Mouse (Mus musculus): ENCODE data around the gene Agfg1.

The Agfg1 gene

DNA sequence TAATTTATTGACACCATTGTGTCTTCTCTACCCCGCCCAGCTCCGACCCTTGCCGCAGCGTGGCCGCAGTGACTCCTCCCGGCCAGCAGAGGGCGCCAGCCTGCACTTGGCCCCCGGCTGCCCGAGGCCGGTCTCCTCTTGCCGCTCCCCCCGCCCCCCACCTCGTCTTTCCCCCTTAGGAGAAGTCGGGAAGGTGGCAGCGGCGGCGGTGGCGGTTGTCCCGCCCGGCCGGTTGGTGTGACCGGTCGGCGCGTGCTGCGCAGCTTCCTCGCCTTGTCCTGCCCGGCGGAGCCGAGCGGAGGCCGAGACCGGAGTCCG lies at the start of gene Agfg1:
TSS of gene Agfg1 (plus strand) at position 188 of the 318 bp plus-strand sequence.
- DNase-seq (ENCODE audit: low spot score), result peak; percentile 94

DNA sequence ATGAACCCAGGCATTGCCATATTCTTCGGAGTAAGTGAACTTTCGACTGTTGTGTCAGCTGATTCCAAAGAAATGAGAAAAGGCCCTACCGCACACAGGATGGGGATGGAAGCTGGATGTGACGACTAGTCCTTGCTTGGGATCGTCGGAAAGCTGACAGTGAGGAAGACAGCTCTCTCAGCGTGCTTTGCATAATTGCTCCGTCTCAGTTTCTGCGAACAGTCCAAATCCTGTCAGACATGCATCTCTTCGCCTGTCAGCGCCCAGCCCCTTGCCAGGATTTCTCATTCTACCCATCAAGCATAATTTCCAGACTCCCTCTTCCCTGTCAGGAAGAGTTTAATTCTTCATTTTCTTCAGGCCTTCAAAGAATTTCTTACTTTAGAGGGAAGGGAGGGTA lies 48.2 kb upstream of the Agfg1 start:
- DNase-seq (ENCODE audit: low spot score), result no peak

DNA sequence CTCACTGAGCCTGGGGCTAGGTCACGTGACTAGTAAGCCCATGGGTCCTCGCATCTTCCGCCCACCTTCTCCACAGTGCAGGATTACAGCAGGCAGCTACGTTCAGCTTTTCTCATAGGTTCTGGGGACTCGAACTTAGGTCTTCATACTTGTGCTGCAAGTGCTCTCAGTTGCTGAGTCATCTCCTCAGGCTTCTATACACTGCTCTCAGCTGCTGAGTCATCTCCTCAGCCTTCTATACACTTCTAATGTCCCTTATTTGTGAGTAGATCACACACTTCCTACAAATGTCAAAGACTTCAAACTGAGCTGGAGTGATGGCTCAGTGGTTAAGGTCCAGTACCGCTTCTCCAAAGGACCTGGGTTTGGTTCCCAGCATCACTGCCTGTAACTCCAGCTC lies 47.0 kb upstream of the Agfg1 start:
- no peak for DNase-seq (ENCODE audit: low spot score)

DNA sequence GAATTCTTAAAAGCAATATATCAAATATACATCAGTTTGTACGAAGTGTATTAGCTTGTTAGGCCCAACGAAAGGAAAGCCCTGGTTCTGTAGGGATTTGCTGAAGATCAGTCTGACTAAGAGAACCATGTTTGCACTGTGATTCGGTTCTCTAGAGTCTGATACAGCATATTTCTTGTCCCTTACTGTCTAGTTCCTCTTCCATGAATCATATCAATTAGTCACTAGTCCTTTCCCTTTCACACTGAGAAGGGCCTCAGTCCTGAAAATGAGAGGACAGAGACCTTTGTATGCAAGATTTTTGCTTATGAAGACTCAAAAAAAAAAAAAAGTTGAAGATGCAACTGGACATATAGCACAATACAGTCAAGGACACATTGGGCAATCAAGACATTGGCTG lies 46.2 kb upstream of the Agfg1 start:
- no peak for DNase-seq (ENCODE audit: low spot score)

DNA sequence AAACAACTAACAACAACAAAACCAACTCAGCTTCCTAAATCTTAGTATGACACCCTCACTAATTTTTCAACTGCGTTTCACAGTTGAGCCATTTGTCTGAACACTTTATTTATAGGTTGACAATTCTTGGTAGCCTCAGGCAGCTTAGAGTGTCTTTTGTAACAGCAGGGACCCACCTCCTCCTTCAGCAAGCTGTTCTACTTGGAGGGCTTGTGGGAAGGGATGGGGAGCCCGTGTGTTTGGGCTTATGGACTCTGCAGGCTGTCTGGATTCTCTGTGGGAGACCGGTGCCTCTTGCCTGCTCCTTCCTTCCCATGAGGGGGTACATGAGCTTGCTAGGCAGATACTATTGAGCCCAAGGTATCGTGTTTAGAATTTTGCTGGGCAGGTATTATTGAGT lies 45.3 kb upstream of the Agfg1 start:
- no peak for DNase-seq (ENCODE audit: low spot score)

DNA sequence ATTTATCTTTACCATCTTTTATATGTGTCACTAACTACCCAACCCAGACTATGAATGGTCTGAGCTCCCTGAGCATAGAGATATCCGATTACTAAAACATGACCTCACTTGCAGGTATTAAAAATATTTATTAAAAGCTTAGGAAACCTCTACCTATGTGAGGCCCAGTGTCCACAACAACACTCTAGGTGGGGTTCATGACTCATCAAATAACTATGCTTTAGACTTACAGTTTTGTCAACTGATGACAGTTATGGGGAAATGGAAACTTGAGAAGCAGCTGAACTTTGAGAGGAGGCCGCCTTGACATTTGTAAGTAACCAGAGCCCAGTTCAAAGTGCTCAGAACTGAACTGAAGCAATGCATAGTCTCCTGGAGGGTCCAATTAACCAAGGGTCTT lies 44.1 kb upstream of the Agfg1 start:
- no peak for DNase-seq (ENCODE audit: low spot score)

DNA sequence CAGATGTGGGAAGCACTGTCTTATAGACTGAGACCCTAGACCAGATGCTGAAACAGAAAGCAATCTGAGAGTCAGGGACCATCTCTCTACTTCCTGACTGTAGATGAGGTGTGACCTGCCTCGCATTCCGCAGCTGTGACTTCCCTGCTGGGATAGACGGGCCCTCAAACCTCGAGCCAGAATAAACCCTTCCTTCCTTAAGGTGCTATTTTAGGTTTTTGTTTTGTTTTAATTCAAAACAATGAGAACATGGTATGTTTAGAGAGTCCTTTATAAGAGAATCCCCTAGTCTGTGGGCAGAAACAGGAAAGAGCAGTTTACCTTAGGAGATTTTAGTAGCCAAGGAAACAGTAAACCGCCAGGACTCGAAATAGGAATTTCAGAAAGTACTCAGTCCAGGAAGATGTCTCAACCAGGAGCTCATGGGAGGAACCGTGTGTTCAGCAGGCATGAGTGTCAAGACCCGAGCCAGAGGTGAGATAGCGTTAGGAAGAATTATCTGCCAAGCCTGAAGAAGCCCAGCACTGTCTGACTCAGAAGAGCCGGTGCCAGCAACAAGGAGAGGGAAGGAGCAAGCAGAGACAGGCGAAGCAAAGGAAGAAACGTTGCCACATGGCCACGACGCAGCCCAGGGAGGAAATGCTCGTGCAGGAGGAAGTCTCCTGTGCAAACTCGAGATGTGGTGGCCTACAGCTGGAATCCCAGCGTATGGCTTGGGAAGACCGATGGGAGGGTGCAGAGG lies 43.4 kb upstream of the Agfg1 start:
- DNase-seq (ENCODE audit: low spot score), result peak; percentile 21

DNA sequence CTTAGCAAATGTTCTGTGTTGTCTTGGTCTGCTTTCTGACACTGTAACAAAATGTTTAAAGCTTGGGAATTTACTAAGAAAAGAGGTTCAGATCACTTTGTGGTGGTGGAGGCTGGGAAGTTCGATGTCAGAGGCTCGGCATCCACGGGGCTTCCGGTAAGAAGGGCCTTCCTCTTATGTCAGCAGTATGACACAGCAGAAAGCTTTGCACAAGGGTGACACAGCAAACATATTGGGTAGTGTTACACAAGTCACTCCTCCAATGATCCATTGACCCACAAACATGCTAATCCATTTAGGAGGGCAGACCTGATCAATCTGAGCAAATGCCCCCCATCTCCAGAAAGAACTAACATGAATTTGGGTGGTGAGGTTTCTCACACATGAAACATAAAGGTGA lies 42.2 kb upstream of the Agfg1 start:
- no peak for DNase-seq (ENCODE audit: low spot score)

DNA sequence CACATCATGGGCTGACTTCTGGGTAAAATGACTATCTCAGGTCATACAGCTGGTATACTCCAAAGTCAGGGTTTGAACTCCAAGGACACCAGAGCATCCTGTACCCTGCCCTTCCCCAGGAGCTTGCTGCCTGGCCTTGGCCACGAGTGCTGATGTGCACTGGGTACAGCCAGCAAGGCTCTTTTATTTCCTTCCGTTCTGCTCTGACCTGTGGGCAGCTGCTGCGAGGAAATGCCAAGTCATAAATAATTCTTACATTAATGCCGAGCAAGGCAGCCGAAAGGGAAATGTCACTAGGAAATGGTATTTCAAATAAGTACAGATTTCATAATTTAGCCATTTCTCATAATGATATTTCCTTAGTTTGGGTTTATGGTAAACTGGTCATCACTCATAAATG lies 41.0 kb upstream of the Agfg1 start:
- no peak for DNase-seq (ENCODE audit: low spot score)

DNA sequence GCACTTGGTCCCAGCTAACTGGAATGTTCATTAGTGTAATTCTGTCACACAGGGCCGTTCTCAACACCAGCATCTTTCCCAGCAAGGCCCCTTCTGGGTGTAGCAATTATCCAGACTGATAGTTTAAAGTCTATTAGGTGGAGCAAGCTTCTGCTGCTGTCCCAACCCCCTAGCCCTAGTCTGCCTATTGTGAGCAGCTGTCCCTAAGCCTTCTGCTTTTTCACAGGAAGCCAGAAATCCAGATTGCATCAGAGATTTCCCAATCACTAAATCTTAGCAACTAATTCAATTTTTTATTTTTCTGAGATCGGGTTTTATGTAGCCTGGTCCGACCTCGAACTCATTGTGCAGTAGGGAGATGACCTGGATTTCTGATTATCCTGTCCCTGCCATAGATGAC lies 40.4 kb upstream of the Agfg1 start:
- DNase-seq (ENCODE audit: low spot score), result no peak

DNA sequence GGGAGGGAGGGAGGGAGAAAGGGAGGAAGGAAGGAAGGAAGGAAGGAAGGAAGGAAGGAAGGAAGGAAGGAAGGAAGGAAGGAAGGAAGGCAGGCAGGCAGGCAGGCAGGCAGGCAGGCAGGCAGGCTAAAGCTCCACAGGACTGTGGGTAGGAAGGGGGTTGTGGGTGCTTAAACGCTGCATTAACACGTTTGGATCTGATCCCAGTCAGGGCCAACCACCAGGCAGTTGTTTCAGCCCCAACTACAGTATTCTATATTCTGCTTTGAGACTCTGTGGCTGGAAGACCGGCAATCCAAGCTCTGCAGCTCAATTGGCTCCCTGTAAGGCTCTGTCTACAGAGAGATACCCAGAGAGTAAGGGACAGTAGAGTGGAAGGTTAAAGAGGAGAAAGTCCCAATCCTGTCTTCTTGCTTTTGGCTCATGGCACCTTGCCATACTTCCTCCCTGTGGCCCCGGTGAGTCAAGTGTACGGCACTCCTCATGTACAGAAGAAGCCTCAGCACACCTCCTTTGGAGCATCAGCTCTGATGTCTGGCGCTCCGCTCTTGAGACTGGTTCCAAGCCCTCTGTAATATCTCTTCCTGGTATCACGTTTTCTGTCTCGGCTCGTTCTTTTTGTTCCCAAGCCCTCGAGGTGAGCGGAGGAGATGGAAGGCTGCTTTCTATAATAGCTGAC lies 38.0 kb upstream of the Agfg1 start:
- DNase-seq (ENCODE audit: low spot score), result no peak

DNA sequence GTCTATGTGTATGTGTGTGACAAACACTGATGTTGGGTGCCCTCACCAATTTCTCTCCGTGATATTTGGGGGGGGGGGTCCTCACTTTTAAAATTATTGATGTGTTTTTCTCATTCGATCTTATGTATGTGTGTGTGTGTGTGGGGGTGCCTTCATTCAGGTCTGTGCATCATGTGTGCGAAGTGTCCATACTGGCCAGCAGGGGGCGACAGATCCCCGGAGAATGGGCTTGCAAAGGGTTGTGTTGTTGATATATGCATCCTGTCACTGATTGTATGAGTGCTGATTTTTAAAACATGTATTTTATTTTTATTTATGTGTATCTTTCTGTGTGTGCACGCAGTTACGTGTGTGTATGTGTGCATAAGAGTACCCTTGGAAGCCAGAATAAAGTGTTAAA lies 35.7 kb upstream of the Agfg1 start:
- DNase-seq (ENCODE audit: low spot score), result no peak

DNA sequence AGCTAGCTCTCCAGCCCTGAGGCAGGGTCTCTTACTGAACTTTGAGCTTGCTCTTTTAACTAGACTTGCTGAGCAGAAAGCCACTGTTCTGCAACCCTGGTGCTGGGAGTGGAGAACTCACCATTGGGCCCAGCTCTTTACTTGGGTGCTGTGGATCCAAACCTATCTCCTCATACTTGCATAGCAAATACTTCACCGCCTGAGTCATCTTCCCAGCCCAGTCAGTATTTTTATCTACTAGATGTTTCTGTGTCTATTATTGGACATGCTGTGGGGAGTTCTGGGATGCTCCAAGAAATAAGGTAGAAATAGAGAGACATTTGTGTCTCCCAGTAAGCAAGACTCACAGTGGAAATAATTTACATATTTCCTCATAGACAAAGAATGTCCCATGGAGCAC lies 35.2 kb upstream of the Agfg1 start:
- no peak for DNase-seq (ENCODE audit: low spot score)

DNA sequence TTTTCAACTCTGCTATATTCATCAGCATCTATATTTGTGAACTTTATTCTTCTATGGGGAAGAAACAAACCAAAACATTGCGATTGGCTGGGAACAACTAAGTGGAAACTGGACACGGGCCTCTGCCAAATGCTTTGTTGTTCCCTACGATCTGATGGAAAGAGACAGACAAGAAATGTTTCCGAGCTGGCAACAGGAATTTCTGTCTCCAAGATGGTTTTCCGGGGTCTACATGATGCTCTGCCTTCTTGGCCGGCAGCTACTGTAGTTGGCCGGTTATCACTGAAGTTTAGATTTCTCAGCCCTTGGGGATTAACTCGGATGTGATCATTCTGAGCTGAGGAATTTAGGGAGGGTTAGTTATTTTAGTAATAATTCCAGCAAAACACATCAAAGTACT lies 32.9 kb upstream of the Agfg1 start:
- DNase-seq (ENCODE audit: low spot score), result no peak

DNA sequence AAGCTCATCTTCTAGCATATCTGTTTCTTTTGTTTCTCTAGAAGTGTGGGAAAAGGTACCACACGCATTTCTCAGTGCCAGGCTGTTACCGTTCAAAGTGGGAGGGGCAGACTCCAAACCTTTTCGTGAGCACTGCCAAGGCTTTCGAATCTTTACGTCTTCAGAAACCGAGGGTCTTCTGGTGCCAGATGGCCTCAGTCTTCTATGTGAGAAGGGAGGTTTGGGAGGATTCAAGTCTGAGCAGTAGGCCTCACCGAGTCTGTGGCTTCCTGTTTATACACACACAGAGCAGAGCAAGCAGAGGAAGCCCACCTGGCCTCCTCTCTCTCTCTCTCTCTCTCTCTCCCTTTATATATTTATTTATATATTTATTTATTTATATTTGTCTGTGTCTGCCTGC lies 32.1 kb upstream of the Agfg1 start:
- no peak for DNase-seq (ENCODE audit: low spot score)

DNA sequence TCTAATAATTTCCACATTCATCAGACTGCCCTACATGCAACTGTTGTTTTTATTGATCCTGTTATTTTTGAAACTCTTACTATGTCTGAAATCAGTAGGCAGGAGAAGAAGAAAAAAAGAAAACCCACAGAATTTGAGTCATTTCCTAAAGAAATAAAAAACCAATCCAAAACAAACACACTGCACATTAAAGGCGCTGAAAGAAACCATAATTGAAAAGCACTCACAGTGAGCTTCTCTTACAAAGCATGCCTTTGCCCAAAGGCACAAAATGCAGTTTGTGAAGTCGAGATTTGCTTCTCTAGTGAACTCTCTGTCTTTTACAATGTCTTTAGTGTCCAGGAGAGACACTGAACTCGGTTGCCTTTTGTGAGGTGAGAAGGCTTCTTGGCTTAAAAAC lies 30.7 kb upstream of the Agfg1 start:
- DNase-seq (ENCODE audit: low spot score), result no peak

DNA sequence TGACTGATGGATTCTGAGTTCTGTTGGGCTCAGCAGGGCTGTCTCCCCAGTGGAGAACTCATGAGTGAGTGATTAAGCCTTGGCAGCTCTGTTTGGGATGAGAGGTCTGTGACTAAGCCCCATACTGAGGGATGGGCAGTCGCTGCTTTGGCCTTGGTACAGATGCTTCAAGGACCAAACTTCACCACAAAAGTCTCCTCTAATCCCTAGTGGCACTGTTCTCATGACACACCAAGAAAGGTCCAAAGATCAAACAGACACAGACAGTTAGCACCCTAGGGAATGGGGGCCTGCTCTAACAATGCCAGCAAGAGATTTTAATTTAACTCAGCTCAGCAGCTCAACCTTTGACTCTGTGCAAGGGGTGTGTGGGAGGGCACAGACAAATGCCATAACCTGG lies 27.5 kb upstream of the Agfg1 start:
- no peak for DNase-seq (ENCODE audit: low spot score)

DNA sequence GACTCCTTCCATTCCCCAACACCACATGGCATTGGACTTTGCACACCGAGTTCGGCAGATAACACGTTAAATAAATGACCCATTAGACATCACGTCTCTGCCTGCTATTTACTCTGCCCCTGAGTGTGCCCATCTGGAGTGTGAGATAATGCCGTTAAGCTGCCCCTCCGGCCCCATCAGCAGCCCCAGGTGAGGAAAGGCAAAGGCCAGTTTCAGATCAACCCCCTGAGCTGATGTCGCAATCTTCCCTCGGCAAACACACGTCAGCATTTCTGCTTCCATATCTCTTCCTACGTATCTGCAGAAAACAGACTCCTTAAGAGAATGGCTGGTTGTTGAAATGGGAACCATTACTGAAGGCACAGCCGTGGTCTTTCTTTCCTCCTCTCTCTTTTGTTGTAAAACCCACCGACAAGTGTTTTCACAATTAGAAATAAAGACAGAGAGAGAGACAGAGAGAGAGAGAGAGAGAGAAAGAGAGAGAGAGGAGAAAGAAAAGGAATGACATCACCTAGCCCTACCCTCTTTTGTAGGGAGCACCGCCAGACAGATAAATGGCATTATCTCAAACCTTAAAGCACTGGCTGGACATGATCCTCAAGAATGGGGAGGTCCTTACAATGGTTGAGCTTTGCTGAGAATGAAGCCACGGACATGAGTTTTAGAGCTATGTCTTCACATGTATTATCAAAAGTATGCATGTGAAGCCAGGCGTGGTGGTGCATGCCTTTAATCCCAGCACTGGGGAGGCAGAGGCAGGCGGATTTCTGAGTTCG lies 23.2 kb upstream of the Agfg1 start:
- no peak for DNase-seq (ENCODE audit: low spot score)

DNA sequence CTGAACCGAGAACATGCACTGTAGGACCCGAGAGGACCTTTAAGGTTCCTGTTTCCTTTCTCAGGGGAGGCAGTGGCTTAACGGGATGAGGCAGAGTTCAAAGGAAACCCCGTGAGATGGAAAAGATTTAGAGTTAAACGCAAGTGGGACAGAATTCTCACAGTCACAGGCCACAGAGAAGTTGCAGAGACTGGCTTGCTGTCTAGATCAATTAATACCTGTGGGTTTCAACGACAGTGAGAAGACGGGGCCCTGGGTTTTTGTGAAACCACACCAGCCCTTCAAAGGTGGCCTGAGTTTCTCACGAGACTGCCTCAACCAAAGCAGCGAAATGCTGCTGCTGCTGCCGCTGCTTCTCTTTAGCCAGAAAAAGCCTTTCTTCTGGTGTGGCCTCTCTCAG lies 19.9 kb upstream of the Agfg1 start:
- no peak for DNase-seq (ENCODE audit: low spot score)

DNA sequence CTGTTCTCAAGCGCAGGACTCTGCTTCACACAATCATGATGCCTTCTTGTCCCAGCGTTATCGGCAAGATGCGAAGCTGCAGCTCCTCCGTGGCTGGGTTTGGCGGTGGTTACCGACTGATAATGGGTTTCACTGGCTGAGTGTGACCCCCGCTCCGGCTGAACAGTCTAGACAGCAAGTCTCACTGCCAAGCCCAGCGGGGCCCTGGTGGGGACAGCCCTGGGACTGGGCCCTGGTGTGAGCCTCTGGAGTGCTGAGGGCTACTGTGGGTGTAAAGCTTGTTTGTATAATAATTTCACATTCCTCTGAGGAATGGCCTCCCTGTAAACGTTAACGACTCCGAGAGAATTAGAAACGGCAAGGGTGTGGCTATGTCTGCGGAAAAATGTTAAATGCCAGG lies 19.1 kb upstream of the Agfg1 start:
- no peak for DNase-seq (ENCODE audit: low spot score)

DNA sequence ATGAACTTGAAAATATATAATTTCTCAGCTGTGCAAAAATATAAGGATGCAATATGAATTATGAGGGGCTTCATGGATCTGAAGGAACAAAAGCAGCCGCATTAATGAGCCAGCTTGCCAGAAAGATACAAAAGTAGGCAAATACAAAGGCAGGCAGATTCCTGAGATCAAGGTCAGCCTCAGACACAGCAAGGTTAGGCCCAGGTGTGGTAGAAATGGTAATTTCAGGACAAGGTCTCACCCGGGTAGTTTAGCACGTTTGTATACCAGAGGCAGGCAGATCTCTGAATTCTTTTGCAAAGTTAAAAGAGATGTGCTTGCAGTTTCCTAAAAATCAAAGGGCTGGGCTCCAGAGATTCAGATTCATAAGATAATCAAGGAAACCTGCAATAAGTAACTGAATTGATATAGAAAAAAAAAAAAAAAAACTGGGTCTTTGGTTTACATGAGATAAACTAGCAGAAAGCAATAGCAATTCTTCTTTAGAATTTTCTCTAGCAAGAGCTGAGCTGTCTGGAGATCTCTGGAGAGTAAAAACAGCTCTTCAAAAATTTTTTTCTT lies 18.6 kb upstream of the Agfg1 start:
- DNase-seq (ENCODE audit: low spot score), result no peak

DNA sequence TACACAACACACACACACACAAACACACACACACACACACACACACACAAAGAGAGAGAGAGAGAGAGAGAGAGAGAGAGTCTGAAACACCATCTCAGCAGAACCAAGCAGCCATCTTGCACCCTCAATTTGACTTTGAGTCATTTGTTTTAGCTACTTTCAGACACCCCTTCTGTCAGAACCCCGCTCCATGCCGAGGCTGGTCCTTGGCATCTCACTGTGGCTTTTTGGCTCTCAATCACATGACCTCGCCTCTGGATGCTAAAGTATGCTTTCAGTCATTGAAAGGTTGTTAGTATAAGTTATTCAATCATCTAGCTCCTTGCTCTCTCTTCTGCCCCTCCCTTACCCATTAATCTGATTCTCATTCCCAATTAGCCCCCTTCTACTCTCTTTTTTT lies 17.4 kb upstream of the Agfg1 start:
- DNase-seq (ENCODE audit: low spot score), result no peak

DNA sequence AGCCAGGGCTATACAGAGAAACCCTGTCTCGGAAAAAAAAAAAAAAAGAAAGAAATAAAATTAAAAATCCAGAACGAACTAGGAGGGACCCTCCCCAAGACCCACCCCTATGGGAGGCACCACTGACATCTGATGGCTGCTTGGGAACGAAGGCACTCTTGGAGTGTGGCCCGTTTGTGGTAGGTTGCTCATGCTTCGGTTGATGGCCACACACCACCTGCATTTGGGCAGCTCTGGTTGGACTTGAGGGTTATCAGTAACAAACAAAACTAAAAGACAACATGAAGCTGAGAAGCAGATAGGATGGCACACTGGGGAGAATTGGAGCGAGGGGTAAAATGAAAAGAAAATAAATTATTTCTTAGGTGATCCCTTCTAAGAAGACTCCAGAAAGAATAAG lies 15.1 kb upstream of the Agfg1 start:
- DNase-seq (ENCODE audit: low spot score), result no peak

Measured in embryo, embryonic 10.5 days (tissue).